Mouse (Mus musculus): ENCODE measurements around the gene Cfap126. TPM values are rescaled to one million over a fixed set of nuclear protein-coding genes. Genes with fewer than 3 reads are reported as not detected.

Cfap126 gene
- polyA plus RNA-seq, 1 experiment = 2.7 TPM

DNA sequence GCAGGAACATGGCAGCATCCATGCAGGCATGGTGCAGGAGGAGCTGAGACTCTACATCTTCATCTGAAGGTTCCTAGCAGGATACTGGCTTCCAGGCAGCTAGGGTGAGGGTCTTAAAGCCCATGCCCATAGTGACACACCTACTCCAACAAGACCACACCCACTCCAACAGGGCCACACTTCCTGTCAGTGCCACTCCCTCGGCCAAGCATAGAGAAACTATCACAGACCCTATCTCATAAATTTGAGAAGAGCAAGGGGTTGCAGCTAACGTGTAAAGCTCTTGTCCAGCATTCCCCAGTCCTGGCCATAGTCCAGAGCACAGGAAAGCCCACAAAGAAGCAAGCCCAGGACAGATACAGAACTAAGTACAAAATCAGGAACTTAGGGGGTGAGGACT lies 12.7 kb upstream of the Cfap126 start:
- no peaks in the 10 kb centered on the region for H3K27me3 ChIP-seq (ENCODE audit: control insufficient read depth, insufficient read depth, low read length)
- H3K27ac ChIP-seq (ENCODE audit: control insufficient read depth, insufficient read depth, low read length) = no peak overlapping the region
- DNase-seq = no peak
- no peak overlapping the region for H3K4me3 ChIP-seq (ENCODE audit: control insufficient read depth, insufficient read depth, low read length)
- no peaks in the 10 kb centered on the region for H3K36me3 ChIP-seq (ENCODE audit: control insufficient read depth, insufficient read depth, low read length)
- H3K4me1 ChIP-seq (replicated peaks; ENCODE audit: control insufficient read depth, insufficient read depth, low read length) = peaks cover 8% of the 10 kb centered on the region
- TF ChIP-seq CTCF (IDR thresholded peaks at IDR 0.05; ENCODE audit: borderline replicate concordance, control insufficient read depth, extremely low read depth, insufficient read depth, low read length, poor library complexity) (no peak), POLR2A (IDR thresholded peaks at IDR 0.05; ENCODE audit: control insufficient read depth, extremely low read depth, insufficient read depth, low read length, poor library complexity) (no peak)
- 59% methylated on average over 2 of the region's 2 CpGs for WGBS

DNA sequence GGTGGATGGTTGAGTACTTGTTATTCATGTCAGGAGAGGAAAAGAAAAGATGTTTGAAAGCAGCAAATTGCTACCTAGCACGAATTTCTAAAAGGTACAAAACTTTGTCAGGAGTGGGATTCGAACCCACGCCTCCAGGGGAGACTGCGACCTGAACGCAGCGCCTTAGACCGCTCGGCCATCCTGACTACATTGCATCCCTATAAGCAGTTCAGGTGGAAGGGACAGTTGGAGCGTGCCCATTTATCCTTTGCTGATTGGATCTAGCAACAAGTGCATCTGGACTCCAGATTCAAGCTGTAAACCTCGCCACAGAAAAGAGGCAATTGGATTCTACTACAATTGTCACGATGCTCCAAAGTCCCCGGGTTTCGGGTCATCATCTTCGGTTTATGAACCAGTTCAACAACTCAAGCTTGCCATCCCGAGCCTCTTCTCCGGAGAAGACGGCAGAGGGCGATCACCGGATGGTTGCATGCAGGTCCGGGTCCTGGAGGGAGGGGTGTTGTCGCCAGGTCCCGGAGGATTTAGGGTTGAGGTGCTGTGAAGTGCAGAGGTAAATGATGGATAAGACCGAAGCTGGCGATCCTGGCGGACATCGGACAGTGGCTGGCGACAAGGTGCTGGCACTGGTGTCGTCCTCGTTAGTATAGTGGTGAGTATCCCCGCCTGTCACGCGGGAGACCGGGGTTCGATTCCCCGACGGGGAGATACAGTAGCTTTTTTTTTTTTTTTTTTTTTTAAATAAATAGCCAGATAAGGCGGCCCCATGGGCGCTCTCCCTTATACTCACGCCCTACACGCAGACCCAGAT lies 11.8 kb upstream of the Cfap126 start:
- no peak overlapping the region for H3K27ac ChIP-seq (ENCODE audit: control insufficient read depth, insufficient read depth, low read length)
- DNase-seq = peak; percentile 73

DNA sequence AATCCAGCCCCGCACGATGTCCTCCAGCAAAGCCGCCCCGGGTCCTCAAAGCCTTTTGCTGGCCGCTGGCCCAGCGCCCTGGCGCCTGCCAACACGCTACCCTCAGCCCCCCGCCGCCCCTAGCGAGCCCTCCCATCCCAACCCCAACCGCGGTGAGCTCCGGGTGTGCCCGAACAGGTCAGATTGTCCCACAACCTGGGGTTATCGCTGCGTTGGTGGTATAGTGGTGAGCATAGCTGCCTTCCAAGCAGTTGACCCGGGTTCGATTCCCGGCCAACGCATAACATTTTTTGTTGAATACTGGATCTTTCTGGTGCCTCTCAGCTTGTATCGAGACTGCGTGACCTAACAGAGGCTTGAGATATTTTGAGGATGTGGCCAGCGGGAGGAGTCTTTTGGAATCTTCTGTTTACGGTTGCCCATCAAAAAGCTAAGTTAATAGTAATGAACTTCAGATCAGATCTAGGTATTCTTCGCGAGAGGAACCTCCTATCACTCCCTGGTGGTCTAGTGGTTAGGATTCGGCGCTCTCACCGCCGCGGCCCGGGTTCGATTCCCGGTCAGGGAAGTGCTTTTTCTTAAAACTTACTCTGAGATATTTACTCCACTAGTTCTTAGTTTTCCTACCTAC lies 11.1 kb upstream of the Cfap126 start:
- WGBS = under 1% methylated on average over 35 of the region's 35 CpGs
- Histone ChIP-seq H3K36me3 (ENCODE audit: control insufficient read depth, insufficient read depth, low read length) (no peaks in the 10 kb centered on the region), H3K4me3 (ENCODE audit: control insufficient read depth, insufficient read depth, low read length) (peak overlapping the region; percentile 64), H3K4me1 (replicated peaks; ENCODE audit: control insufficient read depth, insufficient read depth, low read length) (peaks cover 8% of the 10 kb centered on the region), H3K27me3 (ENCODE audit: control insufficient read depth, insufficient read depth, low read length) (no peaks in the 10 kb centered on the region), H3K27ac (ENCODE audit: control insufficient read depth, insufficient read depth, low read length) (no peak overlapping the region)
- TF ChIP-seq CTCF (IDR thresholded peaks at IDR 0.05; ENCODE audit: borderline replicate concordance, control insufficient read depth, extremely low read depth, insufficient read depth, low read length, poor library complexity) = no peak
- TF ChIP-seq POLR2A (IDR thresholded peaks at IDR 0.05; ENCODE audit: control insufficient read depth, extremely low read depth, insufficient read depth, low read length, poor library complexity) = no peak
- DNase-seq = peak; percentile 88

More for the DNA sequence above, 11.8 kb upstream of the Cfap126 start:
- TF ChIP-seq POLR2A (IDR thresholded peaks at IDR 0.05; ENCODE audit: control insufficient read depth, extremely low read depth, insufficient read depth, low read length, poor library complexity) (no peak), CTCF (IDR thresholded peaks at IDR 0.05; ENCODE audit: borderline replicate concordance, control insufficient read depth, extremely low read depth, insufficient read depth, low read length, poor library complexity) (peak; percentile 52; the same call in 1 of the 2 replicates)
- Histone ChIP-seq H3K27me3 (ENCODE audit: control insufficient read depth, insufficient read depth, low read length) (no peaks in the 10 kb centered on the region), H3K4me1 (replicated peaks; ENCODE audit: control insufficient read depth, insufficient read depth, low read length) (peaks cover 8% of the 10 kb centered on the region), H3K36me3 (ENCODE audit: control insufficient read depth, insufficient read depth, low read length) (no peaks in the 10 kb centered on the region), H3K4me3 (ENCODE audit: control insufficient read depth, insufficient read depth, low read length) (peak overlapping the region; percentile 64)
- WGBS = under 1% methylated on average over 40 of the region's 40 CpGs

DNA sequence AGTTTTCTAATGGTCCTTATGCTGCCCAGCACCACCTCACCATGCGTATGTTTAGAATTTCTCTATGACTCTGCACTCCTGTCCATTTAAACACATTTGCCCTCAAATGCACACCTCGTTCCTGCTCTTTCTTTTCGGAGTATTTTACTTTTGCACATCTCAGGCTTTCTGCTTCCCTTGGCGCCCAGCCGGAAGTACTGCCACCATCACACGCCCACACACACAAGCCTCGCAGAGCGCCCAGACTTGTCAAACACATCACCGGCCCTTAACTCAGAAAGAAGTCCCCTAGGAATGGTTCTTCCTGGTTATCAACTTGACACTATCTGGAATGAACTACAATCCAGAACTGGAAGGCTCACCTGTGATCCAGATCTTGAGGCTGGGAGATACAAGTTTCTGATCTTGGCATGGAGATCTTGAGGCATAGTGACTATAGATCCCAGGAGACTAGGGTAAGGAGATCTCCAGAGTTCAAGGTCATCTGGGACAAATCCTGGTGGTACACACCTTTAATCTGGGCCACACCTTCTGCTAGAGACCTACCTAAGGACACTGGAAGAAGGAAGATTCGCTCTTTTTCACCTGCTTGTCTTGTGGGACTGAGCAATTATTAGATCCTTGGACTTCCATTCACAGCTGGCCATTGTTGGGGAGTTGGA lies 10.4 kb upstream of the Cfap126 start:
- Histone ChIP-seq H3K4me1 (replicated peaks; ENCODE audit: control insufficient read depth, insufficient read depth, low read length) (peaks cover 8% of the 10 kb centered on the region), H3K27ac (ENCODE audit: control insufficient read depth, insufficient read depth, low read length) (peak overlapping the region; percentile 21), H3K4me3 (ENCODE audit: control insufficient read depth, insufficient read depth, low read length) (peak overlapping the region; percentile 17; the same call in 1 of the 2 replicates), H3K27me3 (ENCODE audit: control insufficient read depth, insufficient read depth, low read length) (no peaks in the 10 kb centered on the region), H3K36me3 (ENCODE audit: control insufficient read depth, insufficient read depth, low read length) (no peaks in the 10 kb centered on the region)
- TF ChIP-seq CTCF (IDR thresholded peaks at IDR 0.05; ENCODE audit: borderline replicate concordance, control insufficient read depth, extremely low read depth, insufficient read depth, low read length, poor library complexity) (no peak), POLR2A (IDR thresholded peaks at IDR 0.05; ENCODE audit: control insufficient read depth, extremely low read depth, insufficient read depth, low read length, poor library complexity) (no peak)
- 19% methylated on average over 10 of the region's 10 CpGs for WGBS
- no peak for DNase-seq

DNA sequence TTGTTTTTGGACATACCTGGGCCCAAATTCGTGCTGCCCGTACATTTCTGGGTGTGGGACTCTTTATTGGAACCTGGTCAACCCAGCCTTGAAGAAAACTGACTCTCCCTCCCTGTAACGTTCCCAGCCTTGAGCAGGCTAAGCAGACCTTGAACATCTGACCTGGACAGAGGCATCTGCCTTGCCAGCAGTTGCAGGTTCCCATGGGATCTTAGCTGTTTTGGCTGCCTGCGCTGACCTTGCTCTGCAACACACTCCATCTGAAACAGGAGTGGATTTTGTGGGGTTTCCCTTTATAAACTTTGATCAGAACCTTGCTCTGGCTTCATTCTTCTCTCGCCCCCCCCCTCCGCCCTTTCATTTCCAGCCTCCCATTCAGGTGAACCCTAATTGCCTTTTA lies 8.5 kb upstream of the Cfap126 start:
- H3K4me1 ChIP-seq (replicated peaks; ENCODE audit: control insufficient read depth, insufficient read depth, low read length) = peaks cover 8% of the 10 kb centered on the region
- H3K4me3 ChIP-seq (ENCODE audit: control insufficient read depth, insufficient read depth, low read length) = no peak overlapping the region
- H3K27me3 ChIP-seq (ENCODE audit: control insufficient read depth, insufficient read depth, low read length) = no peaks in the 10 kb centered on the region
- DNase-seq = no peak
- H3K27ac ChIP-seq (ENCODE audit: control insufficient read depth, insufficient read depth, low read length) = no peak overlapping the region
- 97% methylated on average over 6 of the region's 6 CpGs for WGBS
- no peaks in the 10 kb centered on the region for H3K36me3 ChIP-seq (ENCODE audit: control insufficient read depth, insufficient read depth, low read length)
- TF ChIP-seq POLR2A (IDR thresholded peaks at IDR 0.05; ENCODE audit: control insufficient read depth, extremely low read depth, insufficient read depth, low read length, poor library complexity) (no peak), CTCF (IDR thresholded peaks at IDR 0.05; ENCODE audit: borderline replicate concordance, control insufficient read depth, extremely low read depth, insufficient read depth, low read length, poor library complexity) (no peak)

DNA sequence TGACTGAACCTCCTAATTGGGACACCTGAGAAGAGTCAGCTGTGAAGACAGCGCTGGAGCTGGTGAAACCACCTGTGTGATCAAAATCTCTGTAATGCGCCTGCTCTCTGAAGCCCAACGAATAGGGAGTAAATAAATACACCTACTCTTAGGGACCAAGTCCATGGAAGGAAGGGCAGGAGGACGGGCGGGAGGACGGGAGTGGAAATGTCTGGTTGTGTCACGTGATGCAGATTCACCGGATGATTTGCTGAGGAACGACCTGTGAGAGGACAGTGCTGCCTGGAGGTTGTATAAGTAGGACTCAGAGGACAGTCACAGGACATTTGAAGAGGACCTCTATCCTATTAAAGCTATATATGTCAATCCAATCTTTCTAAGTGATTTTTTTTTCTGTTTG lies 4.1 kb upstream of the Cfap126 start:
- Histone ChIP-seq H3K27me3 (ENCODE audit: control insufficient read depth, insufficient read depth, low read length) (no peaks in the 10 kb centered on the region), H3K4me1 (replicated peaks; ENCODE audit: control insufficient read depth, insufficient read depth, low read length) (peaks cover 8% of the 10 kb centered on the region), H3K4me3 (ENCODE audit: control insufficient read depth, insufficient read depth, low read length) (no peak overlapping the region), H3K36me3 (ENCODE audit: control insufficient read depth, insufficient read depth, low read length) (no peaks in the 10 kb centered on the region), H3K27ac (ENCODE audit: control insufficient read depth, insufficient read depth, low read length) (no peak overlapping the region)
- TF ChIP-seq POLR2A (IDR thresholded peaks at IDR 0.05; ENCODE audit: control insufficient read depth, extremely low read depth, insufficient read depth, low read length, poor library complexity) = no peak
- no peak for TF ChIP-seq CTCF (IDR thresholded peaks at IDR 0.05; ENCODE audit: borderline replicate concordance, control insufficient read depth, extremely low read depth, insufficient read depth, low read length, poor library complexity)
- WGBS = 91% methylated on average over 9 of the region's 9 CpGs
- DNase-seq = no peak
